ENCODE assay signal across 13 mouse cellular contexts in the genomic region with DNA sequence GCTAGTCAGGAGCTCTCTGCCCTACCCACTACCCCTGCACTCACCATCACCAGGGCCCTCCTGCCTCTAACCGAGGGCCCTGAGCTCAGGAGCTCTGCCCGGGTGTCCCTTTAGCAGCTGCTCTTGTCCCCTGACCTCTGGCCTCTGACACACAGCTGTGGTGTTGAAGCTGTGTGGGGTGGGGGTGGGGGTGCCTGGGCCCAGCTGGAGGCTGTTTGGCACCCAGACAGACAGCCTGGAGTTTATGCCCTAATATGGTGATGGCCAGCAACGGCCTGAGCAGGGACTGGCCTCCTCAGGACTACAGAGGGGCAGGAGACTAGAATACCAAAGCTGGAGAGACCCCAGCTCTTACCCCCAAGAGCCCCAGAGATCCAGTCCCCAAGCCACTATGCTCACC. TPM values are rescaled to one million over a fixed set of nuclear protein-coding genes. Genes with fewer than 3 reads are reported as not detected.
DNase-seq lines count a peak whose midpoint lies in the region; ATAC-seq lines count a peak whose summit lies in the region.
"Had no signal": no experiment of that assay in that cellular context is flagged by ENCODE, and none has a peak within 500 bp of the region (broad histone marks: within the 10 kb centered on the region; RNA-seq: fewer than 3 reads in every experiment).

No protein-coding gene starts in this region.

- H3K27ac ChIP-seq in forebrain, embryonic 10.5 days = peak overlapping the region; percentile 36
- no peak overlapping the region for H3K27ac ChIP-seq in forebrain, embryonic 11.5 days (ENCODE audit: low read depth, low read length)
- no peak overlapping the region for H3K27ac ChIP-seq in kidney, embryonic 14.5 days (ENCODE audit: low read depth, low read length)
- peak overlapping the region; percentile 3; the same call in 1 of the 2 replicates for H3K27ac ChIP-seq in heart, embryonic 16.5 days (ENCODE audit: low read length)
- H3K27ac ChIP-seq: liver, embryonic 14.5 days; midbrain, embryonic 13.5 days had no signal

- no peak for DNase-seq in forebrain, embryonic 10.5 days (ENCODE audit: extremely low spot score, low spot score)
- DNase-seq in forebrain, embryonic 11.5 days (ENCODE audit: low spot score) = no peak
- DNase-seq in kidney, adult 9 months = no peak
- DNase-seq in lung, postnatal 4 days = peak; percentile 53 to 77
- no peak for DNase-seq in layer of hippocampus, adult 18-20 months (ENCODE audit: low spot score in 2 of 2)
- no peak for DNase-seq in spleen, adult 12 weeks (ENCODE audit: low spot score)
- DNase-seq: cerebellum, adult 11 months; gastrocnemius, postnatal 10 days; thymus, postnatal 25 days had no signal

- no peak overlapping the region for H3K4me2 ChIP-seq in forebrain, embryonic 11.5 days (ENCODE audit: low read depth, low read length, severe bottlenecking)
- no peak overlapping the region for H3K4me2 ChIP-seq in kidney, embryonic 14.5 days (replicated peaks; ENCODE audit: low read depth, low read length)
- H3K4me2 ChIP-seq in heart, embryonic 16.5 days (ENCODE audit: low read depth, low read length) = no peak overlapping the region
- H3K4me2 ChIP-seq: midbrain, embryonic 13.5 days had no signal

- peaks cover 19% of the 10 kb centered on the region for H3K27me3 ChIP-seq in forebrain, embryonic 10.5 days (ENCODE audit: poor library complexity, severe bottlenecking)
- no peaks in the 10 kb centered on the region for H3K27me3 ChIP-seq in forebrain, embryonic 11.5 days (ENCODE audit: control insufficient read depth, insufficient read depth, low read length)
- no peaks in the 10 kb centered on the region; the same call in 1 of the 2 replicates for H3K27me3 ChIP-seq in kidney, embryonic 14.5 days (ENCODE audit: control insufficient read depth, insufficient read depth, low read length)
- H3K27me3 ChIP-seq in heart, embryonic 16.5 days (ENCODE audit: control insufficient read depth, insufficient read depth, low read length) = no peaks in the 10 kb centered on the region
- H3K27me3 ChIP-seq: midbrain, embryonic 13.5 days had no signal

- H3K4me3 ChIP-seq in forebrain, embryonic 10.5 days = no peak overlapping the region
- H3K4me3 ChIP-seq in forebrain, embryonic 11.5 days (ENCODE audit: low read depth, low read length) = no peak overlapping the region
- no peak overlapping the region for H3K4me3 ChIP-seq in kidney, embryonic 14.5 days (ENCODE audit: low read length)
- H3K4me3 ChIP-seq in heart, embryonic 16.5 days (ENCODE audit: low read length) = no peak overlapping the region
- H3K4me3 ChIP-seq: midbrain, embryonic 13.5 days had no signal

- H3K9me3 ChIP-seq in forebrain, embryonic 10.5 days = no peaks in the 10 kb centered on the region
- no peaks in the 10 kb centered on the region for H3K9me3 ChIP-seq in forebrain, embryonic 11.5 days (ENCODE audit: control insufficient read depth, low read length)
- no peaks in the 10 kb centered on the region for H3K9me3 ChIP-seq in kidney, embryonic 14.5 days (ENCODE audit: control insufficient read depth, low read length)
- H3K9me3 ChIP-seq in heart, embryonic 16.5 days (replicated peaks; ENCODE audit: control insufficient read depth, low read length) = no peaks in the 10 kb centered on the region
- H3K9me3 ChIP-seq: midbrain, embryonic 13.5 days had no signal

- peaks cover 48% of the 10 kb centered on the region for H3K4me1 ChIP-seq in forebrain, embryonic 10.5 days
- H3K4me1 ChIP-seq in forebrain, embryonic 11.5 days (replicated peaks; ENCODE audit: control insufficient read depth, insufficient read depth, low read length) = peaks cover 2% of the 10 kb centered on the region; the same call in 1 of the 2 replicates
- H3K4me1 ChIP-seq in kidney, embryonic 14.5 days (ENCODE audit: control insufficient read depth, insufficient read depth, low read length) = peaks cover 26% of the 10 kb centered on the region
- peaks cover 66% of the 10 kb centered on the region for H3K4me1 ChIP-seq in heart, embryonic 16.5 days (ENCODE audit: control insufficient read depth, insufficient read depth, low read length)

- no peak for ATAC-seq in forebrain, embryonic 11.5 days (replicated peaks; ENCODE audit: low FRiP score)
- 0 out of 2 replicates have a peak, but pooled peaks have one; percentile 22 for ATAC-seq in kidney, embryonic 14.5 days (ENCODE audit: low FRiP score, low TSS enrichment)
- no peak for ATAC-seq in heart, embryonic 16.5 days (replicated peaks; ENCODE audit: extremely low read depth, insufficient read depth, low FRiP score)

- peaks cover 10% of the 10 kb centered on the region for H3K36me3 ChIP-seq in forebrain, embryonic 10.5 days (replicated peaks)
- H3K36me3 ChIP-seq in forebrain, embryonic 11.5 days (ENCODE audit: control insufficient read depth, insufficient read depth, low read length) = no peaks in the 10 kb centered on the region
- H3K36me3 ChIP-seq in kidney, embryonic 14.5 days (ENCODE audit: control insufficient read depth, insufficient read depth, low read length) = peaks cover 5% of the 10 kb centered on the region; the same call in 1 of the 2 replicates
- peaks cover 21% of the 10 kb centered on the region for H3K36me3 ChIP-seq in heart, embryonic 16.5 days (ENCODE audit: control insufficient read depth, insufficient read depth)

- H3K9ac ChIP-seq in forebrain, embryonic 11.5 days (ENCODE audit: low read length) = no peak overlapping the region
- H3K9ac ChIP-seq in kidney, embryonic 14.5 days (ENCODE audit: low read depth, low read length) = no peak overlapping the region
- H3K9ac ChIP-seq in heart, embryonic 16.5 days (ENCODE audit: low read length) = peak overlapping the region; percentile 31; the same call in 1 of the 2 replicates
- H3K9ac ChIP-seq: liver, embryonic 14.5 days; midbrain, embryonic 13.5 days had no signal

- WGBS in forebrain, embryonic 10.5 days = 35% methylated on average over 3 of the region's 3 CpGs
- 64% methylated on average over 3 of the region's 3 CpGs for WGBS in forebrain, embryonic 11.5 days
- 16% methylated on average over 3 of the region's 3 CpGs for WGBS in kidney, embryonic 14.5 days
- 19% methylated on average over 3 of the region's 3 CpGs for WGBS in heart, embryonic 16.5 days

RNA-seq across cellular contexts. Expression of a gene that starts 16.7 kb away (rescaled TPM):
- 17.8 and 21.3 TPM in 2 replicates for polyA plus RNA-seq in forebrain, embryonic 10.5 days (2016; fragmentation: Nextera tagmentation; extraction: Ambion mirVana)
- polyA plus RNA-seq in forebrain, embryonic 11.5 days (2014; fragmentation: Nextera tagmentation; extraction: Ambion mirVana) = 9.1 and 10.9 TPM in 2 replicates
- polyA plus RNA-seq in kidney, embryonic 14.5 days (2014; fragmentation: Nextera tagmentation; extraction: Ambion mirVana) = 4.6 and 5.7 TPM in 2 replicates
- polyA plus RNA-seq in heart, embryonic 16.5 days (2015; fragmentation: Nextera tagmentation; extraction: Ambion mirVana) = 18.0 and 25.2 TPM in 2 replicates
- 10 to 100 TPM; 23.0 to 26.8 TPM for total RNA-seq in layer of hippocampus, adult 18-20 months (2021)

RNA-seq across cellular contexts. Expression of a gene that starts 29.9 kb away (rescaled TPM):
- 7.6 and 8.1 TPM in 2 replicates for polyA plus RNA-seq in forebrain, embryonic 10.5 days (2016; fragmentation: Nextera tagmentation; extraction: Ambion mirVana)
- polyA plus RNA-seq in forebrain, embryonic 11.5 days (2014; fragmentation: Nextera tagmentation; extraction: Ambion mirVana) = 6.6 and 7.4 TPM in 2 replicates
- 6.3 and 12.0 TPM in 2 replicates for polyA plus RNA-seq in kidney, embryonic 14.5 days (2014; fragmentation: Nextera tagmentation; extraction: Ambion mirVana)
- polyA plus RNA-seq in heart, embryonic 16.5 days (2015; fragmentation: Nextera tagmentation; extraction: Ambion mirVana) = 27.3 and 31.9 TPM in 2 replicates
- 1 to 10 TPM; 6.8 to 7.0 TPM for total RNA-seq in layer of hippocampus, adult 18-20 months (2021)

RNA-seq across cellular contexts. Expression of a gene that starts 57.2 kb away (rescaled TPM):
- 0.99 and 1.3 TPM in 2 replicates for polyA plus RNA-seq in forebrain, embryonic 10.5 days (2016; fragmentation: Nextera tagmentation; extraction: Ambion mirVana)
- 0.21 and 0.44 TPM in 2 replicates for polyA plus RNA-seq in forebrain, embryonic 11.5 days (2014; fragmentation: Nextera tagmentation; extraction: Ambion mirVana)
- 1.1 and 1.3 TPM in 2 replicates for polyA plus RNA-seq in kidney, embryonic 14.5 days (2014; fragmentation: Nextera tagmentation; extraction: Ambion mirVana)
- 2.3 and 2.6 TPM in 2 replicates for polyA plus RNA-seq in heart, embryonic 16.5 days (2015; fragmentation: Nextera tagmentation; extraction: Ambion mirVana)
- total RNA-seq in layer of hippocampus, adult 18-20 months (2021) = 1 to 10 TPM; 3.0 to 3.7 TPM

RNA-seq across cellular contexts. Expression of a gene that starts 58.7 kb away (rescaled TPM):
- 57.1 and 61.8 TPM in 2 replicates for polyA plus RNA-seq in forebrain, embryonic 10.5 days (2016; fragmentation: Nextera tagmentation; extraction: Ambion mirVana)
- polyA plus RNA-seq in forebrain, embryonic 11.5 days (2014; fragmentation: Nextera tagmentation; extraction: Ambion mirVana) = 45.5 and 57.8 TPM in 2 replicates
- 44.9 and 55.0 TPM in 2 replicates for polyA plus RNA-seq in kidney, embryonic 14.5 days (2014; fragmentation: Nextera tagmentation; extraction: Ambion mirVana)
- polyA plus RNA-seq in heart, embryonic 16.5 days (2015; fragmentation: Nextera tagmentation; extraction: Ambion mirVana) = 71.1 and 77.3 TPM in 2 replicates
- 10 to 100 TPM; 57.0 to 60.1 TPM for total RNA-seq in layer of hippocampus, adult 18-20 months (2021)

Comparison
In these comparisons a context has a peak if more than half of its experiments do, and no peak if none do; other contexts are left out.
1. H3K27ac ChIP-seq: peak in forebrain, embryonic 10.5 days (single experiment) and heart, embryonic 16.5 days (single experiment); none in forebrain, embryonic 11.5 days (single experiment) and kidney, embryonic 14.5 days (single experiment).
2. DNase-seq: peak in lung, postnatal 4 days (2 of 2); none in forebrain, embryonic 10.5 days (single experiment), forebrain, embryonic 11.5 days (single experiment), kidney, adult 9 months (single experiment), layer of hippocampus, adult 18-20 months (0 of 2) and spleen, adult 12 weeks (single experiment).